Mouse (Mus musculus) left cerebral cortex, postnatal 14 days (tissue): Measurements from ENCODE around the gene Cgrrf1. TPM values are rescaled to one million over a fixed set of nuclear protein-coding genes. Genes with fewer than 3 reads are reported as not detected.

Experiments used
- DNase-seq, 2 experiments: peaks; one replicate each; pipeline ENCODE4 v3.0.0; 2021 to 2022; ENCODE audit warnings: low spot score in 2 of 2, mixed read lengths in 1 of 2
- intact Hi-C: fragments of 180-260 bp; cut with DNase I; formaldehyde crosslinking; loops from one replicate; pipeline ENCODE4 v1.15.1; 2025
- total RNA-seq, 2 experiments: library from RNA; stranded (reverse); gene quantifications; 2 replicates each; pipeline ENCODE4 v1.2.3; 2021

Gene Cgrrf1
- total RNA-seq, 2 experiments from 2014 or later = 22.4 to 24.2 TPM

DNA sequence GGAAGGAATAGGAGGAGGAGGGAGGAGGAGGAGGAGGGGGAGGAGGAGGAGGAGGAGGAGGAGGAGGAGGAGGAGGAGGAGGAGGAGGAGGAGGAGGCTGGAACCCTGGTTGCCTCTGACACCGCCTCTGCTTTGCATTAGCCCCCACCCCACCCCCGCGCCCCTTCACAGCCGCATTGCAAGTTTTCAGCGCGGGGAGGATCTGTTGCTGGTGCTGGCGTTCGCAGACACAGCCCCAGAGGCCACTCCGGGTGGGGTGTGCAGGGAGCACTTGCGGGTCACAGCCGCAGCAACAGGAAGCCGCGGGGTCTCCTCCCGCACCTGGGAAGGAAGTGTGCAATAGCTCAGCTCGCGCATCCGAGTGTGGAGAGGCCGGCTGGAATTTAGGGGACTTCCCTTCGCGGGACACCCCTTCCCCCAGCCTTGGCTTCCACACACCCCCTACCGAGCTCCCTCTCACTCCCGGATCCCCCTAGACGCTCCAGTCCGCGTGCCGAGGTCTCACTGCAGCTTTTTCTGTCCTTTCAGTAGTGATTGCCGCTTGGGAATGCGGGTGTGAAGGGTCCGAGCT, 52.0 kb downstream of the Cgrrf1 start:
- DNase-seq = peak in 1 of 2 experiments; percentile 45
- intact Hi-C loops = loop anchor here (5.0 to 10.0 kb wide), 2 partner anchors 118 to 301 kb away; partner anchors contain the start of gene Gch1

DNA sequence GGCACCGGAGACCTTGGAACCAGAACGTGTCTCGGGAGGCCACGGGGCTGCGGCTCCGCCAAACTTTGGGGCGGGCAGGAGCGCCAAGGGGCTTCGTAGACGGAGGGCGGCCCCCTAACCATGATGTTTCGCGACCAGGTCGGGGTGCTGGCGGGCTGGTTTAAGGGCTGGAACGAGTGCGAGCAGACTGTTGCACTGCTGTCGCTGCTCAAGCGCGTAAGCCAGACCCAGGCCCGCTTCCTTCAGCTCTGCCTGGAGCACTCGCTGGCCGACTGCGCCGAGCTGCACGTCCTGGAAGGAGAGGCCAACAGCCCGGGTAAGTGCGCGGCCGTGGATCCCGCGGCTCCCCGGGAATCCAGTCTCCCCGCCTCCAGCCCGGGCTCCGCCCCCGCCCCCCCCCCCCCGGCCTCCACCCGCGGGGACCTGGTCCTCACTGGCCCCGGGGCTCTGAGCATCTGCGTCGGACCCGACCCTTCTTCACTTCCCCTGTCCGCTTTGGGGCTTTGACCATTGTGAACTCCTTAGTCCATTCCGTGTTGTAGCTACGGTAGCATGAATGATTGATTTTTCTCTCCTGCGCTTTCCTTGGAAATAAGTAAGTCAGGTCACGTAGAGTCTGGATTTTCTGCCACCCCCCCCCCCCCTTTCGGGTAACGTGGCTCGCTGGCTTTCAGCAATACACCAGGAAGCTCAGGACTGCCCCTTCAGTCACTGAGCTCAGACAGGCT, 52.9 kb downstream of the Cgrrf1 start:
- intact Hi-C loops = loop anchor here (5.0 to 10.0 kb wide), 2 partner anchors 117 to 300 kb away; partner anchors contain the start of gene Gch1
- DNase-seq = peak; percentile 21 to 59

GRCm38 (mm10) chr14:46885429-46885755, 53.5 kb downstream of the Cgrrf1 start:
- no peak for DNase-seq
- intact Hi-C loops = loop anchor here (10.0 kb wide), 1 partner anchor 299 kb away; the partner anchor contains the start of gene Gch1

DNA sequence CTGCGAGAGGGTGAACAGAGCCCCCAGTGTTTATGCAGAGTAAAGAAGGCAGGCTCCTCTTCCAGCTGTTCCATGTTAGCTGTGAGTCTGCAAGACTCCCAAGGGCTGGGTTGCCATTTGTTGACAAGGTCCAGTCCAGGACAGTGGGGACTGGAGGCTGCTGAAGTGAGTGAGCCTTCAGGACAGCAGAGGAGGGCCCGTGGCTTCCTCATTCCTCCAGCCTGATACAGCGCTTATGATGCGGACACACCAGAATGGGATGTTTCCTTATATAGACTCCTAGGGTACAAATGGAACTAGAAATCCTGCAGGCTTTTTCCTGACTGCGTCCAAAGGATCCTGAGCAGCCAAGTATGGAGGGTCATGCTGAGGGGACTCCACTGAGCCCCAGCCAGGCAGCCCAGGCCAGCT, 54.0 kb downstream of the Cgrrf1 start:
- intact Hi-C loops = loop anchor here (10.0 kb wide), 1 partner anchor 299 kb away; the partner anchor contains the start of gene Gch1

GRCm38 (mm10) chr14:46889096-46889495, 57.2 kb downstream of the Cgrrf1 start:
- intact Hi-C loops = loop anchor here (10.0 kb wide), 1 partner anchor 296 kb away; the partner anchor contains the start of gene Gch1
- DNase-seq = no peak

More for the DNA sequence above, 54.0 kb downstream of the Cgrrf1 start:
- peak; percentile 10 to 17 for DNase-seq

DNA sequence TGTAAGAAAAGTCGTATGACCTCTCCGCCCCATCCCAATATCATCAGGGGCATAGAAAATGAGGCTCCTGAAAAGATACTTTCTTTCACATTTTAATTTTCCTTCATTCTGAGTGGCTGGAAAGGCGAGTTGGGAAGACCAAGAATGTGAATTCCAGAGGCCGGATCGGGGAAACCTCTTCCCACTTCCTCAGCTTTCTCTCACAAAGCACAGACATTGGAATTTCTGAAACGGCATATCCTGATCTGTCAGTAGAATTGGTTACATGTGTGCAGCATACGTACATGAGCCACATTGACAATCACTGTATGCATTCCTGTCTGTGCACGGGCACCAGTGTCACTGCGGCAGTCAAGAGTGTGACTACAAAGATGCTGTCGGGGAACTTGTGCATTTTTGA, 62.0 kb downstream of the Cgrrf1 start:
- no peak for DNase-seq
- intact Hi-C loops = no loop called here

GRCm38 (mm10) chr14:46897953-46898352, 66.0 kb downstream of the Cgrrf1 start:
- no peak for DNase-seq
- intact Hi-C loops = no loop called here

DNA sequence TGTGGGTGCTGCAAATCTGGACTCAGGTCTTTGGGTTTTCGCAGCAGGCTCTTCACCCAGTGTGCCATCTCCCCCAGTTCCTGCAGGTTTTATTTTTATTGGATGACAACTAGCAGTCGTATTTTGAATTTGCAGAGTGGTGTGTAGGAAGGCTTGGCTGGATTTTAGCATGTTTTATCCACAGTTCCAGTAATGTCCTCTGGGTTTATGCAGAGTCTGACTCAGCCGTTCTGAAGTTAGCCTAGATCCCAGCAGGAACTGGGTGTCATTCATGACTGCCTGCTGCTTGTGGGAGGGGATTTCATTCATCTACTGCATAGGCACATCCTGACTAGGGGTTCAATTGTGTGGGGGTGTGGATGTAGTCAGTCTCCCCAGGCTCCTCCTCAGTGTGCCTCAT, 66.7 kb downstream of the Cgrrf1 start:
- intact Hi-C loops = no loop called here
- peak; percentile 41 to 82 for DNase-seq

GRCm38 (mm10) chr14:46902498-46903087, 70.7 kb downstream of the Cgrrf1 start:
- intact Hi-C loops = no loop called here
- no peak for DNase-seq

Other genes starting within 250 kb of the Cgrrf1 start
- gene Cdkn3, start 71.6 kb upstream of the Cgrrf1 start, total RNA-seq = 1 to 10 TPM; 1.5 to 1.8 TPM
- 10 to 100 TPM; 81.3 to 84.4 TPM for gene Cnih1, start 43.7 kb upstream of the Cgrrf1 start, total RNA-seq
- gene Gmfb, start 9.9 kb upstream of the Cgrrf1 start, total RNA-seq = 100 to 1,000 TPM; 159 to 160 TPM
- gene Samd4, start 50.7 kb downstream of the Cgrrf1 start, total RNA-seq = 10 to 100 TPM; 23.1 to 25.9 TPM